Mouse (Mus musculus): ENCODE data around the gene Emid1.
"Not testable (repeated sequence)": the region's sequence is repeated elsewhere in the genome, so short reads cannot be mapped to it uniquely, and the experiment has no call there.

The Emid1 gene

DNA sequence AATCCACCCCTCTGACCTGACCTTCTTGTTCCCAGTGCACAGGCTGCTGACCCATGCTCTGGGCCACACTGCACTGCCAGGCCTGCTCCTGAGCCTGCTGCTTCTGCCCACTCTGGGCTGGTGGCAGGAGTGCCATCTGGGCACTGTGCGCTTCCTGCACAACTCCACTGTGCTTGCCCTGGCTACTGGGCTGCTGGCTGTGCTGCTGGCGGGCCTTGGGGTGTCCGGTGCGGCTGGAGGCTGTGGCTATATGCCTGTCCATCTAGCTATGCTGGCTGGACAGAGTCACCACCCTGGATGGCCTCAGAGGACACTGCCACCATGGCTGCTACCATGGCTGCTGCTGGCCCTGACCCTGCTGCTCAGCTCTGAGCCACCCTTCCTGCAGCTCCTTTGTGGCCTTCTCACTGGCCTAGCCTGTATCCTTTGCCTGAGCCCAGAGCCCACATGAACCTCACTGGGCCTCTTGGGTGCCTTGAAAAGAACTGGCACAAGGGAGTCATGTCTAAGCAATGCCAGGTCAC, 48.0 kb downstream of the Emid1 start:
- DNase-seq (ENCODE audit: low spot score in 2 of 2), result no peak

DNA sequence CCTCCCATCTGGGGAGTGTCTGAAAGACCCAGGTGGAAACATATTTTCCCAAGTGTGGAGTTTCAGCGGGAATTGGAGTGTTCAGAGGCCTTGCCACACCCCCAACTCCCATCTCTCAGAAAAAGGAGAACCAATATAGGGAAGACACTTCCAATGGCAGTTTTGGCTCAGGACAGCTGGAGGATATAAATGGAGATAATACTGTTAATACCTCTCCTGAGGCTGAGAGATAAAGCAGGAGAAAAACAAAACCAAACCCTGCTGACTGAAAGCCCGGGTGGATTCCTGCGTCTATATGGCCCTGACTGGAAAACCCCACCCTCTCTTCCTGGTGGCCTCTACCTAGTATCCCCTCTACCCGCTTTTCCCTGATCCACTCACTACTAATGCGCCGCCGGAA, 49.7 kb downstream of the Emid1 start:
- DNase-seq (ENCODE audit: low spot score in 2 of 2), result no peak

DNA sequence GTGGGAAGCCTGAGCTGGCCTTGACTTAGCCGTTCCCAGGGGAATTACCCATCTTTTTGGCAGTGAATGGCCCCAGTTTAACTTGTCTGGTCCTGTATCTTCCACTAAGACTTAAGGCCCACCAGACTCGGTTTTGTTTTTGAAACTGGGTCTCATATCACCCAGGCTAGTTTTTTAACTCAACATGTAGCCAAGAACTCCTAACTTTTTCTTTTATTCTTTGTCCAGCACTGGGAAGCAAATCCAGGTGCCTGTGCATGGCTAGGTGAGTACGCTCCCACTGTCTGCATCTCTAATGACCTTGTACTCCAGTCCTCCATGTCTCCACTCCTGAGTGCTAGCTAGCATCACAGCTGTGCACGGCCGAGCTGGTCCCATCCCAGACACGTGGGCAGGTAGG, 50.4 kb downstream of the Emid1 start:
- no peak for DNase-seq (ENCODE audit: low spot score in 2 of 2)

DNA sequence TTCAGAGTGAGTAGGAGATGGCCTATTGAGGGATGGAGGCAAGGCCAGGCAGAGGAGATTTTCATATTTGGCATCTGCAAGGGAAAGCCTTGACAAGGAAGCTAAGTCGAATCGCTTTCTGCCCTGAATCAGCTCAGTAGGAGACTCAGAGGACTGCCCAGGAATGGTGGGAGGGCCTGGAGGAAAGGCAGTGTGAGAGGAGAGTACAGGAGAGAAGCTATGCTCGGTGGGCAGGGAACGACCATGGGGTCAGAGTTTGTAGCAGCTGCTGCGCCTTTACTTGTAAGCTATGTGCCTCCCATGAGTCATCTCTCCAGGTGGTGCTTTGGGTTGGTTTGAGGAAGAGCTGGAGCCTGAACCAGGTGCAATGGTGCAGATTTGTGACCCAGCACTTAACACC, 51.3 kb downstream of the Emid1 start:
- DNase-seq (ENCODE audit: low spot score in 2 of 2), result no peak

DNA sequence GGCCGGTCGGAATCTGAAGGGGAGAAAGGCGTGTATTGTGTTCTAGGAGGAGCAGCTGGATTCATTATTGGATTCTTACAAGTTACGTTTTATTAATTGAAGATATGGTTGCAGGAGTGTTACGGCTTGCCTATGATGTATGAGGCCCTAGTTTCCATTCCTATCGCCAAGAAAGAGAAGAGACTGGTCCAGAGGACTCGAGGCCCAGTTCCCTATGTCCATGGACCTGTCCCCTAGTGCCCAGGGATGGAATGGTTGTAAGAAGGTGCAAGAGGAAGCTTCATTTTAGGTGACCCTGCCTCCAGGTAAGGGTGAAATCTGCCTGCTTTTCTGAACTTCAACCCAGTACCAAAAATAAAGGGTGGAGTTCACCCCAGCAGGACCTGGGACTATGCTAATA, 51.8 kb downstream of the Emid1 start:
- DNase-seq (ENCODE audit: low spot score in 2 of 2), result no peak

DNA sequence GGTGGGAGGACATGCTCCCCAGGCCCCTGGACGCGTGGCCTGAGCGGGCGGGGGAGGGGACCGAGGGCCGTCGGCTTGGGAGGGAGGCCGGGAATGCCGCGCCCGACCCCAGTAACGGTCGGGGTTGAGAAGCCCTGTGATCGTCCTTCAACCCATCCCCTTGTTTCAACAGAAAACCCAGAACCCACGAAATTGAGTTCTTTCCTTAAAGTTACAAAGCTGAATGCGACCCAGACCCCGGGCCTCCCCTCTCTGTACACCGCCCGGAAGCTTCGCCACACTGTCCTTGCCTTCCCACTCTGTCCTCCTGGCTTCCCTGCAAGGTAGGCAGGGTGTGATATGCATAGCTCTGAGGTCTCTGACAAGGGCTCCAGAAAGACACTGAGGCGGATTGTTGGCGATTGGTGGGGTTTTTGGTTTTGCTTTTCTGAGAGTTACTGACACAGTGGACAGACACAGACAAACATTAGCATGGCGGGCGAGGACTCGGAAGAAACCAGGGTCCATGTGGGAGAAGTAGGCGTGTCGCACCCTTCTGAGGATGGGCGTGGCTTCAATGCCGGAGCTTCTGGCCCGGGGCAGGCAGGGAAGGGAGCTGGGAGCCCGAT, 52.4 kb downstream of the Emid1 start:
- DNase-seq (ENCODE audit: low spot score in 2 of 2), result peak in 1 of 2 experiments; percentile 77

DNA sequence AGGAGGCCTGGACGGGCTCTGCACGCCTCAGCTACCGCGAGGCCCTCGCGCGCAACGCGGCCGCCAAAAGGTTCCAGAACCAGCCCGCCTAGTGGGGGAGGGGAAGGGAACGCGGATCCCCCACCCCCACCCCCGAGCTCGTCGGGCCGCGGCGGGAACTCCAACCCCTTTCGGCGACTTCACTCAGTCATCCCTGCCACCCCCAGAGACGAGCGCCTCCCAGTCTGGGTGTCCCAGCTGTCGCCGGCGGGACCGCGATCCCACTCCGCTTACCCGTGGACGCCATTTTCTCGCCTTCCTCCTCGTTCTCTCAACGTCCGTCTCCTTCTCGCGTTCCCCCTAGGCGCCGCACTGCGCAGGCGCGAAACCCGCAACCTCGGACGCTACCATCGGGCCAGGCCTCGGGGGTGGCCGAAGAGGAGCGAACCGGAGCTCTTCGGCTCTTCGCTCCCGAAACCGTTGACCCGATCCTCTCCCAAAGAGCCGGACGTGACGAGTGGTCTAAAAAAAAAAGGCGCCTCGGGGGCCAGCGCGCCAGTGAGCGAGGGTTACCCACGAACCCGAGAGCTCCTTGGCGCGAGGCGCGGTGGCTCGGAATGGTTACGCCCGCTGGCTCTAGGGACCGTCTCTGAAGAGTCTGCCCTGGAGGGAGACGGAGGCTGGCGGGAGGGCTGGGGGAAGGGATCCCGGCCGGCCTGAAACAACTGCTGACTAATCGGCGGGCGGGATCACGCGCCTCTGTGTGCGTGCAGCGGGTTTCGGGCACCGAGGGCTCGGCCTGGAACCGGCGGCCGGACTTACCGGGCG, 53.1 kb downstream of the Emid1 start, which contains the start of the genes Rhbdd3 and Ewsr1:
TSS of gene Rhbdd3 (plus strand) at position 191 of the 807 bp plus-strand sequence.
TSS of gene Ewsr1 (minus strand) at position 531 of the 807 bp plus-strand sequence.
- DNase-seq (ENCODE audit: low spot score in 2 of 2), result peak; percentile 95 to 97

DNA sequence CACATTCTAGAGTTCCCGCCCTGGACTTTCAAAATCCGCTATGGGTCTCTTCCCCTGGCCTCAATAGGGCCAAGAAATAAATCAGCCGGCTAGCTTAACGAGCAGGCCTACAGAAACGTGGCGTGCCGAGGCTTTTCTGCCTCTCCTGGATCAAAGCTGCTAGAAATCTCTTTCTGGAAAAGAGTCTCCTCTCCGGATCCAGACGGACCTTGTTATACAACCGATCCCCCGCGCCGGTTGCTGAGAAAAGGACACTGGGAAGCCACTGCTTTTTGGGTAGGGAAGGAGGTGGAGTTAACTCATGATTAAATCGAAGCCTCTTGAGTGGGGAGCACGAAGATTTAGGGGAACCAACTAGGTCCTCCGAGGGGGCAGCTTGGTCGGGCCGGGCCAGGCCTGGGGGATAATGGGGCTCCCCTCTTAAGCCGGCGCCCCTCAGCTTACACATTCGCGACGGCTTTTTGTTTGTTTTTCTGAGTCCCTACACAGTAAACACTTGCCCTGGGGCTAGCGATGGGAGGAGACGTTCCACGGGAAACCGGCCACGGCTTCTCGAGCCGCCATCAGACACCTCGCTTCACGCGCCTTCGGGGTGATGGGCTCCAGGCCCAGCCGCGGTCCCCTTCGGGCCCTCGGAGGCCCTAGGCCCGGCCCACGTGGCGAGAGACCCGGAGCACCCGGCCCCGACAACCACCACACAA, 53.9 kb downstream of the Emid1 start:
- DNase-seq (ENCODE audit: low spot score in 2 of 2), result no peak

DNA sequence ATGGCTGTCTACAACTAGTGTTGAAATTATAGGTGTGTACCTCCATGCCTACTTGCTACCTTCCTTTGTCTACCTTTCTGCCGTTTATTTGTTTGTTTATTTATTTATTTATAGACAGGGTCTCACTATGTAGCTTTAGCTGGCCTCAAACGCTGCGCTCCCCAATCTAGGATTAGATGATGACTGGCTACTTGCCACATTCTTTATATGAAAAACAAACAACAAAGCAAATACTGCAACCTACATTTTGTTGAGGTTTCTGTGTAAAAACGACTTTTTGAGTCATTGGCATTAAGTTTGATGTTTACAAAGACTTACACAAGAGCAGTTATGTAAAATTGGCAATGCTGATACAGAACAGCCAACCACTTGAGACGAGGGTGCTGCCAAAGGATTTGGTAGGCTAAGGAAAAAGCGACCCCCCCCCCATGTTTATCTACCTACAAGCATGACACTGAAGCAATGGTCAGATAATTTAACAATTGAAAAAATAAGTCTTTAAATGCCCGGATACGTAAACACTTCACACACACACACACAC, 55.5 kb downstream of the Emid1 start:
- DNase-seq (ENCODE audit: low spot score in 2 of 2), result no peak

DNA sequence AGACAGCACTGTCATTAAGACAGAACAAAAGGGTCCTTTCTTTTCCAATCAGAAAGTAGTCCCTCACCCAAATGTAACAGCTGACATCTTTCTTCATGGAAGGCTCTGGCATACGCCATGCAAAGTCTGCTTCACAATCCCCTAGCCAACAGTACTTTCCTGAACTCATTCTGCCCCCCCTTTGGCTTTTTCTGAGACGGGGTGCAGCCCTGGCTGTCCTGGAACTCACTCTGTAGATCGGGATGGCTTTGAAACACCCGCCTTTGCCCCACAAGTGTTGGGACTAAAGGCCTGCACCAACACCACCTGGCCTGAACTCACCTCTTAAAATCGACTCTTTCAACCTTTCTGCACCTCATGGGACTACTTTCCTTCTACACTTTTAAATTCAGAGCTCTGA, 56.2 kb downstream of the Emid1 start:
- DNase-seq (ENCODE audit: low spot score in 2 of 2), result no peak

DNA sequence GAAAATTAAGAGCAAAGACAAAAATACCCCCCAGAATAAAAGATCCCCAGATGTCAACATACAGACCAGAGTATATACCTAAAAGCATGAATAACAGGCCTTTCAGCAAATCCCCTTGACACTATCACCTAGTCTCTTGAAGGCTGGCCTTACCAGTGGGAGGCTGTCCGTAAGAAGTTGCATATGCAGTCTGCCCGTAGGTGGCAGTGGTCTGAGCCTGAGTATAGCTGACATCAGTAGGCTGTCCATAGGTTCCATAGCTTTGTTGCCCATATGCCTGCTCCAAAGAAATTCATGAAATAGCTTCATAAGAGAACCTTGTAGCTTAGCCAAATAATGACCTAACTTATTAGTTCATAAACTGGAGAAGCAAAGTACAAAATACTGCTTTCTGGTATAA, 60.4 kb downstream of the Emid1 start:
- no peak for DNase-seq (ENCODE audit: low spot score in 2 of 2)

DNA sequence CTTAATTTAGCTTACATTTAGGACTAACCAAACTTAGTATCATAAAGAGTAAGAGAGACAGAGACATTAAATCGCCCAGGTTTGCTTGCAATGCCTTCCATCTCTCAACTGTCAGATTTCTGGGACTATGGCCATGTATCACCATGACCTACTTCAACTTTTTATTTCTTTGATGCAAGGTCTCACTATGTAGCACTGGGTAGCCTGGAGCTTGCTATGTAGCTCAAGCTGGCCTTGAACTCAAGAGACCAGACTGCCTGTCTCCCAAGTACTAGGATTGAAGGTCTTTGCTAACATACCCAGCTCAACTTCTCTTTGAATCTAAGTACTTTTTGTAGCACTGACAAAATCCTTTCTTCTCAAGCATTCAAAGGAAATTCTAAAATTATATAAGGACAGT, 62.9 kb downstream of the Emid1 start:
- no peak for DNase-seq (ENCODE audit: low spot score in 2 of 2)

DNA sequence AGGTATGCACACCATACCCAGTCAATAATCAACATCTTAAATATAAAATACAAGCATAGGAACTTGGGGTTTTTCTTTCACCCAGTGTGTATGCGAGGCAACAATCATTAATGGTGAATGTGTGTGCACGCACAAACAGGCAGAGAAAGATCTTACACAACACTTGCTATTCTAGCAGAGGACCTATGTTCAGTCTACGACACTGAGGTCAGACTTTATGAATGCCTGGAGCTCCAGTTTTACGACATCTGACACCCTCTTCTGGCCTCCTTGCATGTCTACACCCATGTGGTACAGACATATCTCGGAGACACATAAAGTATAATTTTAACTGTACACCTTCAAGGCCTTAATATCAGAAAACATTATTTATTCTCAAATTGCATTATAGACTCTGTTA, 75.2 kb downstream of the Emid1 start:
- DNase-seq (ENCODE audit: low spot score in 2 of 2), result not testable (repeated sequence)

DNA sequence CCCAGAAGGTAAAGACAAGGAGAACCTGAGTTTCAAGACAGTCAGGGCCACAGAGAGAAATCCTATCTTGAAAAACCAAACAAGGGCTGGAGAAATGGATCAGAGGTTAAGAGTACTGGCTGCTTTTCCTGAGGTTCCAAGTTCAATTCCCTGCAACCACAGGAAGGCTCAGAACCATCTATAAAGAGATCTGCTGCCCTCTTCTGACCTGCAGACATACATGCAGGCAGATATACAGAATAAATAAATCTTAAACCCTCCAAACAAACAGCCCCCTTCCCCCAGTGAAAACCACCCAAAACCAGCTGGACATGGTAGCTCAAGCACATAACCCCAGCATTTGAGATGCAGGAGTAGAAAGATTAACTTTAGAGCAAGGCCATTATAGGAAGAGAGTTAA, 76.3 kb downstream of the Emid1 start:
- no peak for DNase-seq (ENCODE audit: low spot score in 2 of 2)

DNA sequence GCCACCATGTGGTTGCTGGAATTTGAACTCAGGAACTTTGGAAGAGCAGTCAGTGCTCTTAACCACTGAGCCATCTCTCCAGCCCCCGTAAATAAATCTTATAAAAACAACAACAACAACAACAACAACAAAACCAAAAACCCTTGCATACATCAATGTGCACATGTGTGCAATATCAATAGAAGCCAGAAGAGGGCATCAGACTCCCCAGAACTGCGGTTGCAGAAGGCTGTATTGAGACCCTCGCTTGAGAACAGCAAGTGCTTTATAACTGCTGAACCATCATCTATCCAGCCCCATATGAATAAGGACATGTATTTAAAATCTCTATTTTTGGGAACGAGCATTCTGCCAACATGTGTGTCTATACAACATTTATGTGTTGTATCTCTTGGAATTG, 77.2 kb downstream of the Emid1 start:
- no peak for DNase-seq (ENCODE audit: low spot score in 2 of 2)

DNA sequence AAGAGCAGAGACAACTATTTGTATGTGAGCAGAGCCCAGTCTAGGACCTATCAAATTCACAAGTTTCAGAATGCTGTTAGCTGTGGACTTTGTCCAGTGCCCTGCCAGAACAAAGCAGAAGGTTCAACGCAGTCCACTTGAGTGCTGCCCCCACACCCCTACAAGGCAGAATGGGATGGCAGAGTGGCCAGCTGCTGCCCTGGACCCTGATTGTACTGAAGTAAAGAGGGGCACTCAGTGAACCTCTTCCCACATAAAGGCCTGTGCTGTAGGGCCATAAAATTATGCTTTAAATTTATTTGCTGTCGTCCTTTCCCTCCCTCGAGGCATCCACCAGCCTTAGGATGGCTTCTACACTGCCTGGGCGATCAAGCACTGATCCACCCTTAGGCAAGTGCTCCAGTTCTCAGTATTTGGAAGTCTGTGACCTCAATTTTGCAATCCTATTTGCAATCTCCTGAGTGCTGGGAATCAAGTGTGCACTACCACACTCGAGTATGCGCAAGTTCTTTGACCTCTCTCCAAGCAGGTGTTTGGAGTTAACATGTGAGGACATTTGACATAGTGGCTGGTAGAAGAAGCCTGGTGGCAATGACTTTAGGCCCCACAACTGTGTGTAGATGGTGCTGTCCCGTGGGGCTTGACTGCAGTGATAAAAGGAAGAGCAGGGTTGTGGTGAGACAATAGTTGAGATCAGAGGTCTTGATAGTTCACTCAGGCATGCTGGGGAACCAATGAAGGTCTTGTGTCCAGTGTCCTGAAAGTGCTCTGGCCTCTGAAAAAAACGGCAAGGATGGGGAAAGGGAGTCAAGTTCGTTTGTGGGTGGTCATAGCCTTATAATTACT, 83.7 kb downstream of the Emid1 start:
- DNase-seq (ENCODE audit: low spot score in 2 of 2), result no peak

DNA sequence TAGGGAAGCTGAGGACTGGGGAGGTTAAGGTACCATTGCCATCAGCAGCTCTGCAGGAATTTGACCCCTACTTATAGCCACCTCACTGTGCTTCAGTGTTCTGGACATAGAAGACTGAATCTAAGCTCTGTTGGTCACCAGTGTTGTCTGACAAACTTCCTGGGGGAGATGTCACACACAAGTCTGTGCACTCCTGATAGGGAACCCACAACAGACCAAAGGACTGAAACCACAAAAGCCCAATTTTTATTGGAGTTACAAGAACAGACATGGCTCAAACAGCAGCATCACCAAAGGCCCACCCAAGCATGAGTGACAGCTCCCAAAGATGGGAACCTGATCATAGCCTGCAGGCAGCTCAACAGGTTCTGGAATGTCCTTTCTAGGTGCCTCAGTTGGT, 85.0 kb downstream of the Emid1 start:
- no peak for DNase-seq (ENCODE audit: low spot score in 2 of 2)

DNA sequence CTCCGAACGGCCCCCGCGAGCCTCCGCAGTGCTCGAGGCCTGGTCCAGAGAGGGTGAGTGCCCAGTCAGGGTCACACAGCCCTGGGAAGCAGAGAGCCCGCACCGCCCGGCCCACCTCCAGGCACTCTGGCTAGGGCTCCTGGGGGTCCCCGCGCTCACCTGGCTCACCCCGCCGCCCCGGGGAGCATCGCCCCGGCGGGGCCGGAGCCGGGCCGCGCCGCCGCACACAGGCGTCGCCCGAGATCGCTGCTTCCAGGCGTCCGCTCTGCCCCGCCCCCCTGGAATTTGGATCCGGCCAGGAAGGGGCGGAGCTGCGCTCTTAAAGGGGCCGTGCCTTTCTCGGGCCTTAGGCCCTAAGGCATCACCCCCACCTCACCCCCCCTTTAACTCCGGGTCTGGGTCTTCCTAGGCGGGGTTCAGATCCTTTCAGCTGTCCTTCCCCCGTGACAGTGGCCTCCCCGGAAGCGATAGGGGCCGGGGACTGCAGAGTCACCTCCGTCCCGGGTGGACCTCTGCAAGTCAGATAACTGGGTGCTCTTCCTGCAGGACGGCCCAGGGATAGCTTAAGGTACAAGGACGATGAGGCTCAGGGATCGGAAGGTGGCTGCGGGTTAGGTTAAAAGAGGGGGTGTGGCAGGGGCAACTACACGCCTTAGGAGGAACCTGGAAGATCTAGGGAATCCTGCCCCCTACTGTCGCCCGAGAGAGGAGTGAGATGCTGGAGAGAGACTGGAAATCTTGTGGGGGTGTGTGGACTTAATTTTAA, 86.8 kb downstream of the Emid1 start, which contains the start of gene Gas2l1:
TSS of gene Gas2l1 (minus strand) at position 272 of the 766 bp plus-strand sequence.
- peak; percentile 74 to 85 for DNase-seq (ENCODE audit: low spot score in 2 of 2)

DNA sequence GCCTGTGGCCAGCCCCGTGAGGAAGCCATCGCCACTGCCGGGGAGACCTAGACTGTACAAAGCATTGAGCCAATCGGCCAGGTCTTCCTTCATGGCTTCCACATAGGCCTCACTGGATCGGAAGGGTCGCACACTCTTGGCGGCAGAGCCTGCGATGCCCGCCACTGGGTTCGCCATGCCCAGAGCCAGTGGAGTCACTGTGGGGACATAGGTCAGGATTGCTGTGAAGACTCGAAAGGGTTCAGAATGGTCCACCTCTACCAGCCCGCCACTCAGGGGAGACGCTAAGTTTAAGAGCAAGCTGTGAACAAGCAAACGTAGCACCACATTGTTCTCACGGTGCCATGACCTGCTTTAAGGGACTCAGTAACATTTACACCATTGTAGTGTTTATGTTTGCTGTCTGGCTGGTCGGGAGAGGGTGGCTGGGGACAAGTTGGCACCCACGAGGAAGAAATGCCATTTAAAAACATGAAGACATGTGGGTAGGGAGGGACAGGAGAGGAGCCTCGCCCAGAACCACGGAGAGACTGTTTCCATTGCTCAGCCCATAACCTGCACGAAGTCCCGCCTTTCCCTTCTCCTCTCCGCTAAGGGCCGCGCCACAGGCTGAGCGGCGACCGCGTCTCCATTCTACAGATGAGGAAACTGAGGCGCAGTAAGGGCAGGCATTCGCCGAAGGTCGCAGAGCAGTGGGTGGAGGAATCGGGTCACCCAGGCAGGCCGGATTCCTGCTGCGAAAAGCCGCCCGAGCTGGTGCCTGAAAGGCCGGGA, 87.6 kb downstream of the Emid1 start:
- DNase-seq (ENCODE audit: low spot score in 2 of 2), result no peak
